Mouse (Mus musculus) forelimb bud, embryonic 11.5 days (tissue): Measurements from ENCODE around the gene Clpx.
A peak's percentile ranks its signal among the peaks of the same experiment; 100 is the strongest.
"Not testable (repeated sequence)": the region's sequence is repeated elsewhere in the genome, so short reads cannot be mapped to it uniquely, and the experiment has no call there.

Experiments used
- DNase-seq: peaks from one replicate; pipeline ENCODE4 v3.0.0-alpha.2; 2012; ENCODE audit warnings: low read depth, low spot score

Clpx gene

GRCm38 (mm10) chr9:65289988-65290387 is 4.1 kb upstream of the Clpx start:
- DNase-seq, result no peak

GRCm38 (mm10) chr9:65292421-65292820 is 1.6 kb upstream of the Clpx start:
- no peak for DNase-seq

- peak; percentile 2 for DNase-seq
These were observed 941 bp upstream of the Clpx start for GRCm38 (mm10) chr9:65293119-65293518.

GRCm38 (mm10) chr9:65293580-65293972 is 484 bp upstream of the Clpx start:
- peak; percentile 2 for DNase-seq

- no peak for DNase-seq
These were observed 787 bp downstream of the Clpx start for GRCm38 (mm10) chr9:65294716-65295378.

- no peak for DNase-seq
These were observed 3.0 kb downstream of the Clpx start for GRCm38 (mm10) chr9:65297056-65297455.

GRCm38 (mm10) chr9:65298761-65299160 is 4.7 kb downstream of the Clpx start:
- DNase-seq, result no peak

GRCm38 (mm10) chr9:65299650-65300049 is 5.6 kb downstream of the Clpx start:
- DNase-seq, result no peak

- no peak for DNase-seq
These were observed 8.4 kb downstream of the Clpx start for GRCm38 (mm10) chr9:65302327-65302983.

- DNase-seq, result no peak
These were observed 9.5 kb downstream of the Clpx start for GRCm38 (mm10) chr9:65303586-65303985.

GRCm38 (mm10) chr9:65304300-65304699 is 10.2 kb downstream of the Clpx start:
- no peak for DNase-seq

GRCm38 (mm10) chr9:65306672-65307071 is 12.6 kb downstream of the Clpx start:
- DNase-seq, result no peak

- DNase-seq, result no peak
These were observed 14.0 kb downstream of the Clpx start for GRCm38 (mm10) chr9:65308011-65308410.

GRCm38 (mm10) chr9:65312669-65313357 is 18.8 kb downstream of the Clpx start:
- no peak for DNase-seq

GRCm38 (mm10) chr9:65313846-65314245 is 19.8 kb downstream of the Clpx start:
- no peak for DNase-seq

- no peak for DNase-seq
These were observed 28.3 kb downstream of the Clpx start for GRCm38 (mm10) chr9:65322255-65322900.

GRCm38 (mm10) chr9:65325971-65326370 is 31.9 kb downstream of the Clpx start:
- DNase-seq, result no peak

GRCm38 (mm10) chr9:65327371-65327770 is 33.3 kb downstream of the Clpx start:
- no peak for DNase-seq

- no peak for DNase-seq
These were observed 39.9 kb downstream of the Clpx start for GRCm38 (mm10) chr9:65333958-65334357.

GRCm38 (mm10) chr9:65339146-65339545 is 45.1 kb downstream of the Clpx start:
- no peak for DNase-seq

- no peak for DNase-seq
These were observed 46.4 kb downstream of the Clpx start for GRCm38 (mm10) chr9:65340414-65340813.

GRCm38 (mm10) chr9:65345439-65345838 is 51.4 kb downstream of the Clpx start:
- not testable (repeated sequence) for DNase-seq
